Mouse (Mus musculus): ENCODE data around the gene Ptn. TPM values are rescaled to one million over a fixed set of nuclear protein-coding genes. Genes with fewer than 3 reads are reported as not detected.

Ptn gene
- total RNA-seq (2022): 1 to 10 TPM in 2 of 4 experiments, under 1 TPM in 2; 0.51 to 1.3 (median 0.92) TPM

DNA sequence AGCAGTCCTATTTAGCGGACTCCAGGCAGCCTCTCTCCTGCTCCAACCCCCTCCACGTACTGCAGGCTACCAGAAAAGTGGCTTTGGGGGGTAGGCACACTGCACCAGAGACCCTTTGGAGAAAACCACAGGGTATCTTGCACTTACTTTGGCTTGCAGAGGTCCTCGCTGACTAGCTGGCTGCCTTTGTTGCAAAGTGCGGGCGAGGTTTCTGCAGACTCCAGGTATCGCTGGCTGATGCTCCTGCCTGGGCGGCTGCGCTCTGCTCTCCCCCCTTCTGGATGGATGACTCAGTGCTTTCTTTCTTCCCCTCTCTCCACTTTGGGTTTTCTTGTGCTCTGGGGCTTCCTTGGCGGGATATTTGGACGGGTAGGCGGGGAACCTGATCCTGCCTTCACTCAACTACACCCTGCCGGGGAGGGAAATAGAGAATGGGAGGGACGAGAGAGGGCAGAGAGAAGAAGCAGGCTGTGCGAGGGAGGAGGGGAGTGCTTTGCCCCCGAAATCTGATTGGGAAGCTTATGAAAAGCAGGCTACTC lies at the start of gene Ptn:
Gene Ptn (minus strand): TSS at position 474 of the 539 bp plus-strand sequence.
- no peak for DNase-seq (ENCODE audit: low spot score in 2 of 2)

DNA sequence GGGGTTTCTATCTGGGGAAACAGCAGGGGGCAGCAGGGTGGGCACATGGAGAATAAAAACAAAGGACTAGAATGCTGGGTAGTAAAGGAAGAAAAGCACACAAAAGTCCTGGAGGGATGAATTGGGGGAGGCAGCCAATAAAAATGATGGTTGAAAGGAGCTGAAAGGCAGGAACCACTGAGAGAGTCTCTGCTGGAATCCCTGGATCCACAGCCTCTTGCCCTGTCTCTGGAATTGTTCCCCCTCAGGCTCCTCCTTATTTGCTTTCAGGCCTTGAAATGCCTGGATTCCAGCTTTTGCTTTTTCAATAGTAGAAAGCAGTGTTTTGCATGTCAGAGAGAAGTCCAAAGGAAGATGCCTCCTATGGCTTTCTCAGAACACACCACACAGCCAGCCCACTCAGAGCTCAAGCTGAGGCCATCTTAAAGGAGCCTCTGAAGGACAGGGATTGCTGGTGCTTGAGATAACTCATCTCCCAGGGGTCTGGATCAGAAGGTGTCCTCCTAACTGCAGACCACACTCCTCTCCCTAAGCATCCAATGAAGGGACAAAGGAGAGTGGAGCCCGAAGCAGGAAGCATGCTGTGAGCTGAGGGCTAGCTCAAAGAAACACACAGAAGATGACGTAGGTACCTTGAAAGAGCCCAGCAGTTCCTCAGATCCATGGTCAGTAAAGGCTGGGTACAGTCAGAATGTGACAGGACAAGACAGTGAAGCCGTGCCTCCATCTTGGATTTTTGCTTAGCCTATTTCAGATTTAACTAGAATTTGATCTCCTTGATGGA lies 48.4 kb upstream of the Ptn start:
- no peak for DNase-seq (ENCODE audit: low spot score in 2 of 2)

GRCm38 (mm10) chr6:36857627-36858257 lies 47.7 kb upstream of the Ptn start:
- DNase-seq (ENCODE audit: low spot score in 2 of 2): no peak

DNA sequence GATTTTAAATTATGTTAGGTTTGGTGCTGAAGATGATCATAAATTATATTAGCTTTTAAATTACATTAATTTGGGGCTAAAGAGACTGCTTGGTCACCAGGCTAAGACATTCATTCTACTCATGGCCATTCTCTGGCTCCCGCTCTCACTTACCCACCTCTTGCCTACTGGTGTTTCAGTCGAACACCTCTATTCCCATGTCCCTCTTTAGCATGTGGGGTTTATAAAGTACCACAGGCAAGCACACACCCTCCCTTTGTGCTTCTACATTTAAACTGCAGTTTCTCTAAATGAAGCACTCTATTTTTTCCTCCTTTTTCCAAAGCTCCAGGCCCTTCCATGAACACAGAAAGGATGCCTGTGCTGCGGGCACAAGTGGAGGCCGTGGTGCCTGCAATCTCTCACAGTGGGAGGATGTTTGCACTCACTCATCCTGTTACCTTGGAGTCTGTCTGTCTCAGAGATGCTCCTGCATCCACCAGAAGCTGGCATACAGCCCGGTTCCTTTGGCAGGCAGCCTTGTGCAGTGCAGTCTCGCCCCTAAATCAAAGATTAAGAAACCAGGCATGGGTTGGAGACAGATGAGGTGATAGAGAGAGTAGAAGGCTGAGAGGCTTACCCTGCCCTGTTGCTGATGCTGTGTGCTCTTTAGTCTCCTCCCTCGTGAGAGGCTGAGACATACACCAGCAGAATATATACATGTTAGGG lies 40.6 kb upstream of the Ptn start:
- no peak for DNase-seq (ENCODE audit: low spot score in 2 of 2)

DNA sequence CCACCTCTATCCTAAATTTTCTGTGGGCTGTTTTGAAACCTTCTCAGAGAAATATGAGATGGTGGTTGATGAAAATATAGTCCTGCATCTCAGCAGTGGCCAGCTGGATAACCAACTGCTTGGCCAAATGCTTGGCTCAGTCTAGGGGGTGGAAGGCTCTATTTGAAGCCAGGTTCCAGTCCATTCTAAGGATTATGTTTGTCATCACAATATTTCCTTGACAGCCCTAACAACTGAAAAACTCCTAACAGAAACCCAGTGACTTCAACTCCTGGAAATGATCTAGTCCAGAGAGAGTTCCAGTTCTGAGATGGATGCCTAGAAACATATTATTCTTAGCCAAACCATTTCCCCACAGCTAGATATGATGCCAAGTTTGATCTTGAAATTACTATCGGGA lies 35.3 kb upstream of the Ptn start:
- no peak for DNase-seq (ENCODE audit: low spot score in 2 of 2)

GRCm38 (mm10) chr6:36844258-36844657 lies 34.2 kb upstream of the Ptn start:
- DNase-seq (ENCODE audit: low spot score in 2 of 2): no peak

DNA sequence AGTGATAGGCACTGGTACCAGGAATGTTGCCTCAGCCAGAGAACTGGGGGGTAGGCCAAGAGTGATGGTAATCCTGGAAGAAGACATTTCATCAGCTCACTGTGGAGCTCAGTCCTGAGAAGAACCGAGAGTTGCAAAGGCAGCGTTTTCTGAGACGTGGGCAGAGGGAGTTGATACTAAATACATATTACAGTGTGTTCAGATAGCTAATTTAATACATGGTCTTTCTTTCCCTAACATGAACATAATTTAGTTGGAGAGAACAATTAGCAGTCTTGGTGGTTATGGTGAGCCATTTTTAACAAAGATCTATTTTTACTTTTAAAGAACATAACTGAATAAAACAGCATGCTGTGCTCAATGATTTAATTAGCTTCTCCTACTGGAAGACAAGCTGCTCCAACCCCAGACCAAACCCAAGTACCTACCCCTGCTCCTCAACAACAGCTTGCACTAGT lies 33.0 kb upstream of the Ptn start:
- DNase-seq (ENCODE audit: low spot score in 2 of 2): no peak

DNA sequence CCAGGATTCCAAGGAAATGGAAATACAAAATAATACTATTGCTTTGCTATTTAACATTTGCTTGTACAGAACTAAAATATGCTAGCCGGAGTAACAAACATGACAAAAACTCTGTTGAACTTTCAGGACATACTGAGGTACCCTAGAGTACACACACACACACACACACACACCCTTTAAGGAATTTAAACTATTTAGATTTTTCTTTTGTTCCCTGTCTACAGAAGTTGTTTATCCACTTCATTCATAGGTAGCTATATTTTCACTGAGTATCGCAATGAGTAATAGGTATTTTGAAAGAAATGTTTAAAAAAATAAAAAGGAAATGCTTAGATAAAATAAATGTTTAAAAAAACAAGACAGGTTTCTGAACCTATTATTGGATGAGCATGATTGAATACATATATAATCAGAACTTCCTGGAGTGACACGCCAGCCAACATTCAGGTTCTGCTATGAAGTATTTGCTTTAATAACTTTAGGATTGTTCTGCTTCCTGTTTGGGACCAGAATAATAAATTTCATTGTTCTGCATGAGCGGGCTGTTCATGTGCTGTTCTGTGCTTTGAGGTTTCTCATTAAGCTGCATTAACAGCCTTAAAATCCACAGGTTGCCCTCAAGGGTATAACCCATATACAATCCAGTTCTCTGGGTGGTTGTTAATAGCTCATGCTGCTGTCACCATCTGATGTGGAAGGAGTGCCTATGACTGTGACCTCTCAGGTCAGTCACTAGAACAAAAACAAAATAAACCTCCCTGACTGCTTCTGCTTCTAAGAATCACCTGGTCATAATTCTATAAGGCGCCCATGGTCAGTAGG lies 32.3 kb upstream of the Ptn start:
- DNase-seq (ENCODE audit: low spot score in 2 of 2): no peak

DNA sequence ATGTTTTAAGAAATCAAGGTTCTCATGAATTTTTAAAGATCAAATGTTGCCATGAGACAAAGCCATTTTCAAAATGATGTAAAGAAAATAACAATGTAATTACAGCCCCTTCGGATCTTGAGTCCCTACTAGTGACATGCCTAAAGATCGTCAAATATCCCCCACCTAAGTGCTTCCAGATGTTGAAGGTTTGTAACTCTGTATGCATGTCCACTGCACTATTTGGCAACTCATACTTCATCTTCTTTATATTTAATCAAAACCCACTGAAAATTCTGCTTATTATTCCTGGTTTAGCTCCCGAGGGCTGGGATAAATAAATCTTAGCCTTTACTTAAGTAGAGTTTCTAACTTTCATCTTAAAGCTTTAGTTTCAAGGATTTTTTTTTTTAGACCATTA lies 31.7 kb upstream of the Ptn start:
- DNase-seq (ENCODE audit: low spot score in 2 of 2): no peak

- no peak for DNase-seq (ENCODE audit: low spot score in 2 of 2)
These were observed 31.2 kb upstream of the Ptn start for GRCm38 (mm10) chr6:36841174-36841573.

- DNase-seq (ENCODE audit: low spot score in 2 of 2): no peak
These were observed 28.7 kb upstream of the Ptn start for GRCm38 (mm10) chr6:36838747-36839146.

DNA sequence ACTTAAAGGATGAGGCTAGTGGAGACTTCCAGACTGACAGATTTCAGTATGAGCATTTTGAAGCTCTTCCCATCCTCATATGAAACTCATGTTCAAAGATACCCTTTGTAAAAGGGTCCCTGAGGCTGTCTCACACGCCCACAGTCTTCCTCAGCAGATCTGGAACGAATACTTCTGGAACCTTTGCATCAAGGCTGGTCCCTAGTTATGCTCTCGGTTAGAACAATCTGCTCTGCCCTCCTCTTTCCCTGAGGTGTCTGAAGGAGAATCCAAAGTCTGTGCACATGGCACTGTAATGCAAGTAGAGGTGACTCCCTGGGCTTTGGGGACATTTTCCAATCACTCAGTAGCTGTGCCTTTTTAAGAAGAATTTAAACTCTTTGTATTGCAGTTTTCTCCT lies 25.3 kb upstream of the Ptn start:
- no peak for DNase-seq (ENCODE audit: low spot score in 2 of 2)

GRCm38 (mm10) chr6:36834695-36835265 lies 24.8 kb upstream of the Ptn start:
- no peak for DNase-seq (ENCODE audit: low spot score in 2 of 2)

DNA sequence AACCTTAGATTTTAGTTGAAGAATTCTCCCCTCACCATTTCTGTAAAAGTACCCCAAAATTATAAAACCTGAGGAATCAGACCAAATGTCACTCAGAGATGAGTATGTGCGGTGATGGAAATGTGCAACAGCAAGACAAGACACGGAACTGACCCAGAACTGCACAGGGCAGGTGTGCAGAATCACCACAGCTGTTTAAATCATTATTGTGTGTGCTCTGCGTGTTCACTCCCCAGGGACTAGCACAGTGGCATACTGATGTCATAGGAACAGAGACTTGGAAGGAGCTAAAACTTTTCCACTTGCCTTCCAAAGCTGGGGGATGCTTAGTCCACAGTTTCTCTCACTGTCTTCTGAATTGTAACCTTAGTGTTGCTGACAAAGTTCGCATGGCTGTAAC lies 22.7 kb upstream of the Ptn start:
- DNase-seq (ENCODE audit: low spot score in 2 of 2): no peak

DNA sequence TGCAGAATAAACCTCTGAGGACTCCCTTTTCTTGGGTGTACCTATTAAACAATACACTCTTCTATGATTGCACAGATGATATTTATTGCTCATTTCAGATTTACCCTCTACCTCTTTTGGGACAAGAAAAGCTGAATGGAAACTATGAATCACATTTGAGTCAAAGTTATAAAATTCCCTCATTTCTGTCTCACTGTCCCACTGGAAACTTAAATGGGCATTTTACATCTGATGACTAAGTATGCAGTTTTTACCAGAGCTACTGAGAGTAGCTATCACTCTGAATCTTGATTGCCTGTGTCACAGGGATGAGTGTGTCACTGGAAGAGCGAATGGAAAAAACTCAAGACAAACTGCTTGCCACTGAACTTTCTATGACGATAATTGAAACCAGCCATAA lies 22.2 kb upstream of the Ptn start:
- DNase-seq (ENCODE audit: low spot score in 2 of 2): no peak

DNA sequence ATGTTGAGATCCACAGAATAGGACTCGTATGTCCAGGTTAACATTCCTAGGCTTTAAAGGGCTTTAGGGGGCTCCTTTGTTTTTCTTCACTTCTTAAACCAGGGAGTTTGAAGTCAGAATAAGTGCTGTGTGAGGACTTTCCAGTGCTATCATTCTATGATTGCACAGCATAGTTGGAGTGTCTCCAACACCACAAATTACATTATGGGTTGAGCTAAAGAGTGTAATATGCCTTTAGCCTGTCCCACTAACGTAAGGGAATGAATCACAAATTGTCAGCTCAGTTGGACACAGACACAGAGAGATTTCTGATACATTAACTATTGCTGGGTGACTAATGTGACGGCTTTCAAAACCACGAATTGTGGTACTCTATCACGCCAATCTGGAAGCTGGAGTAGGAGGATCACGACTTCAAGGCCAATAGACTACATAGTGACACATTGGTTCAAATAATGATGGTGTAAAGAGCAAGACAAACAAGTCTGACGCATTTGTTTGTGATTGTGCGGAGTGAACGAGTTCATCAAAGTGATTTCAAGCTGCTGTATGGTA lies 20.4 kb upstream of the Ptn start:
- no peak for DNase-seq (ENCODE audit: low spot score in 2 of 2)

DNA sequence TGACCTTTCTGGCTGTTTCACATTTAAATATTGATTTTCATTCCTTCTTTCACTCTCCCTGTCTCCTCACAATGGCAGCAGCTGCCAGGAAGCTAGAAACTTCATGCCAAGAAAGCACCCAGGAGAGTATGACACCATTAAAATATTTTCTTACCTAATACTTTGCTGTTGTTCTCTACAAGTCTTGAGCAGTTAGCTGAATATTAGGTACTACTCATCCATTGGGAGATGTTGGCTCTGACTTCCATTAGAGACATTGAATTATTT lies 9.7 kb upstream of the Ptn start:
- DNase-seq (ENCODE audit: low spot score in 2 of 2): no peak

DNA sequence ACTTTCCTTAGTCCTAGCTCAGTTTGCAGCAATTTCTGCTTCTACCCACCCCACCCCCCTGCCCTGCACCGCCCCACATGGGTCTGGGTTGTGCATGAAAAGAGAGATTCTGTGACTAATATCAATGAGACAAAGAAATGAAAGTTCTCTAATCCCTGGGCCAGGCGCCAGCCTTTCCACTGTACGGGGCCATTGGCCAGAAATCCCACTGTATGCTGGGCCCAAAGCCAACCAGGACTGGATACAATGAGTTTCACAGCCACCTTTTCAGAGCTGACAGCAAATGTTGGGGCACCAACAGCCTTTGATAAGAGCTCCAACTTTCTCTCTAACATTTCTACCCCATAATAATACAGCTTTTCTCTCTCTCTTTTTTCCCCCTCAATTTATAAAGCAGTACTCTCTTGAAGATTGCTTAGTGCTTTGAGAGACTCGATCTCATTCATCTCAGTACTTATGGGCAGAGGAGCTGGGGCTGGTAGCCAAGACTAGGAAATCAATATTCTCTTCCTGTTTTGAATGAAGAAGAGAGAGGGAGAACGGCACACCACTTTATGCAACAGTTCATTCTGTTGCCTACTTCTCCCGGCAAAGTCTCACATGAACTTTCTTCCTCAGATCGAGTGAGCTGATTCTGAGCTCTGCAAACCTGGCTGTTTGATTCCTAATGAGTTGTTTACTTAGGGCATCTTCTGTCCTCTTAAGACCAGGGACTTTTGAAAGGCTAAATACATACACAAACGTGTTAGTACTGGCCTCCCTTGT lies 9.2 kb upstream of the Ptn start:
- peak; percentile 40 to 56 for DNase-seq (ENCODE audit: low spot score in 2 of 2)

GRCm38 (mm10) chr6:36818281-36819018 lies 8.4 kb upstream of the Ptn start:
- no peak for DNase-seq (ENCODE audit: low spot score in 2 of 2)
